Mouse (Mus musculus): ENCODE results near the gene Slc9a1.

The Slc9a1 gene

DNA sequence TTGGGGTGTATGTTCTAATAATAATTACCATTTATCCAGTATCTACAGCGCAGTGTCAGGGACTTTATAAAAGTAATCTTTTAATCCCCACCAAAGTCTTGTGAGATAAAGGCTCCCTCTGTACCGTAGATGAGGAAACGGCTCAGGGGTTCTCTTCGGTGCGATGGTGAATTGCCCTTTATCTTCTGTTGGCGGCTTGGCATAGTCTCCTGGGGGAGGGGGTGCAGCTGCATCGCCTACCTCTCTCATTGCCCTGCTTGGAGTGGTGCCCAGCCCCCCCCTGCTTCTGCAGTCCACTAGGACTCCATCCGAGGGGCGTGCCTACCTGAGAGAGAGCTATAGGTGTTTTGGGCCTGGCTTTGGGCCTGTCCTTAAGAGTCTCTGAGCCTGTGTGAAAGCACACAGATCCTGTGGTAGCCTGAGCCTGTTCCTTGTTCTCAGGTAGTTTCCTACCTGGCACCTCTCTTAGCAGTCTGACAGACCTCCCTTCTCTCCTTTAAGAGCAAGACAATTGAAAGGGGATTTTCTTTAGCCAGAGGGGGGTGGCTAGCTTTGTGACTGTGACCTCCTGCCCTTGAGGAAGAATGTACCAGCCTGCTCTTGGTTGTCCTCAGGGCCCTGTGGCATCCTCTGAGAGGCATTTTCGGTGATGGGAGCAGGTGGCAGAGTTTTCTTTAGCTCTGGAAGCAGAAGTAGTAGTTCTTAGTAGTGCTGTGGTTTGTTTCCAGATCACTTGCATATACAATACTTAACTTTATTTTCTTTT lies 6.5 kb downstream of the Slc9a1 start:
- no peak for DNase-seq

DNA sequence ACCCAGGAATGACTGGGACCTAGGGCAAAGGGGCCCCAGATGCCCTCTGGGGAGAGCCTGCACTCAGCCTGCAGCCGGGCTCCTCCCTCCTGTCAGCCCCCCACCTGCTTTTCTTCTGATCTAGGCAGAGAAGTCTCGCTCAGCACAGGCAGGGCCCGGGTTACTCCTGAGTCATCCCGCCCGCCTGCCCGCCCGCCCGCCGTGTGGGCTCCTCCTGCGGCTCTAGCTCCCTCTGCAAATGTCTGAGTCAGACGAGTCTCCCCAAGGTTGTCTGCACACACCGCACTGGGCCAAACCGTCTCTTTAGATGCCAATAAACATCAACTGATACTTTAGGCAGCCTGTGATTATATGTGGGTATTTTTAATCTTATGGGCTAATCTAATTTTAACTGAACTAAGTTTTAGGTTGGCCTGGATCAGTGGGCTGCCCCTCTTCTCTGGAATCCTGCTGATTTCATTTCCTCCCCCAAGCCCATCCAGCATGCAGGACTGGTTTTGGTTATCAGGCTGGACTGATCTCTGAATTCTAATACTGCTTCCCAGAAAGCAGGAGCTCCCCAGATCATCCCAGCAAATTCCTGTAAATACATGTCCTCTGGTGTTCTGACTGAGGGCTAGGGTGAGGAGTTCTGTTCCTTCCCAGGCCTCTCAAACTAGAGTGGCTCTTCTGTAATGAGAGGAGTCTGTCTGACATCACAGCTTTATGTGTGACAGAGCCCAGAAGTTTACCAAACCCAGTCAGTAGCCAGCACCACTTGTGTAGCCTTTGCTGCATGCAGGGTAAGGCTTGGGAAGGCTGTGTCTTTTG lies 8.9 kb downstream of the Slc9a1 start:
- no peak for DNase-seq

DNA sequence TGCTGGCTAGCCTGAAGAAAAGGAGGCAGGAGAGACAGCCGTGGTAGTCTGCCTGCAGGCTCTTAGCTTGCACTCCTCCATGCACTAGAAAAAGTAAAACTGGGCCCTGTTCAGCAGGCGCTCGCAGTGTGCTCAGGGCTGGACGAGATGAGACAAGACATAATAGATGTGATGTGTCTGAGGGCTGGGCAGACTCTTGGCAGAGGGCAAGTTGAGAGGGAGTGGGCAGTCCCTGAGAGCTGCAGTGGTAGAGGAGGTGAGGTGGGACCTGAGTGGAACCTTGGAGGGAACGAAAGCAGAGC lies 9.5 kb downstream of the Slc9a1 start:
- DNase-seq, result no peak

GRCm38 (mm10) chr4:133379861-133380260 lies 10.4 kb downstream of the Slc9a1 start:
- no peak for DNase-seq

GRCm38 (mm10) chr4:133380532-133380931 lies 11.0 kb downstream of the Slc9a1 start:
- no peak for DNase-seq

DNA sequence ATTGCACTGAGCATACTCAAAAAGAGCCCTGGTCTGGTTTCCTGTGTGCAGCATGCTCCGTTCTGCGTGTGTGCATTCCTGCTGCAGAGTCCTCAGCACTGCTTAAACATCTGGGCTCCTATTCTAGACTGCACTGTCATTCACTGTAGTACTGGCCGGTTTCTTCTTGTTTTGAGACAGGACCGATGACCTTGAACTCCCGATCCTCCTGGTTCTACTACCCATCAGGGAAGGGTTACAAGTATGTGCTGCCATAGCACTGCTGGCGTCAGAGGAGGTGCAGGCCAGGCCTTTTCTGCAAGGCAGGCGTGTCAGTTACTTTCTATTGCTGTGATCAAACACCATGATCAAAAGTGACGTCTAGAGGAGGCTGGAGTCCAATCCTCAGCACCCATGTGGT lies 11.6 kb downstream of the Slc9a1 start:
- DNase-seq, result no peak

GRCm38 (mm10) chr4:133386061-133386797 lies 16.7 kb downstream of the Slc9a1 start:
- DNase-seq, result no peak

GRCm38 (mm10) chr4:133387053-133387452 lies 17.5 kb downstream of the Slc9a1 start:
- no peak for DNase-seq

DNA sequence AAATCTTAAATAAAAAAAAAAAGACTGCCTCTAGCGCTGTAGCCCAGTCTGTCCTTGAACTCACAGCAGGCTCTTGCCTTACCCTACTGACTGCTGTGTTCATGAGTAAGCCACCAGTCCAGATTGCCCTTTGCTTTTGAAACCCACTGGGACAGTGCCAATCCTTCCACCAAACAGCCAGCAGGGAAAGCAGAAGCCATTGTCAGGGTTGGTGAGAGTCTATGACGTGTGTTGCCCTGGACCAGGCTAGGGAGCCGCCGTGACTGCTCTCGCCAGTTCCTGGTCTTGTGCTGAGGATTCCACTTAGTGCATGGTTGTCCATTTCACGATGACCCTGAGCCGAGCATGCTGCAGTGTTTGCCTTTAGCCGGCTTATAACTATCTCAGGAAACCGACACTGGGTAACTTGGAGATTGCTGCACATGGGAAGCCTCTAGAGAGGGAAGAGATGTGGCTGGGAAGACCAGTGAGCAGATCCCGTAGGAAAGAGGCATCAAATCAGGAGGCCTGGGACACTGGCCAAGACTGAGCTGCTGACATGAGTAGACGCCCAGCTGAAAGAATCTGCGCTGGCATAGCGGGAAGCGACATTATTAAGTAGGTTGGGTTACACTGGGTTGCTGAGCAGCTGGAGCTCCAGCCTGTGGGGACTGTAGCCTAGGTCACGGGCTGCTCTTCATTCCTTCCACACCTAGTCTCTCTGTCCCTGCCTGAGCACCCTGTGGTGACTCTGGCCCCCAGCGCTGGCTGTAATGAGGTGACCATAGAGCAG lies 19.5 kb downstream of the Slc9a1 start:
- no peak for DNase-seq

DNA sequence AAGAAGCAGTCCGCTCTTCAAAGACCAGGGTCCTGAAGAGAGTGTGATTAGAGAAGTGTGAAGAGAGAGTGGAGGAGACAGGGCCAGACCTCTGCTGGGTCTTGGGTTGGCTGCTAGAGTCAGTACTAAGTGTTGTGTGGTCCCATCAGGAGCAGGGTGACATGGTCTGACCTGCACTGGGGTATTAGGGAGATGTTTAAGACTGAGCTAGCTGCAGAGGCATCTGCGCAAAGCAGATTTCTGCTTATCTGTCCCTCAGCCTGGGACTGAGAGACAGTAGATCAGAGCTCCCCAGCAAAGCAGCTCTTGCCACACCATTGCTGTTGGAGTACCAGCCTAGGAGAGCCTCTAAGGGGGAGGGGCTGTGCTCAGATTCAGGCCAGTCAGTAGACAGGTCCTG lies 20.5 kb downstream of the Slc9a1 start:
- DNase-seq, result no peak

DNA sequence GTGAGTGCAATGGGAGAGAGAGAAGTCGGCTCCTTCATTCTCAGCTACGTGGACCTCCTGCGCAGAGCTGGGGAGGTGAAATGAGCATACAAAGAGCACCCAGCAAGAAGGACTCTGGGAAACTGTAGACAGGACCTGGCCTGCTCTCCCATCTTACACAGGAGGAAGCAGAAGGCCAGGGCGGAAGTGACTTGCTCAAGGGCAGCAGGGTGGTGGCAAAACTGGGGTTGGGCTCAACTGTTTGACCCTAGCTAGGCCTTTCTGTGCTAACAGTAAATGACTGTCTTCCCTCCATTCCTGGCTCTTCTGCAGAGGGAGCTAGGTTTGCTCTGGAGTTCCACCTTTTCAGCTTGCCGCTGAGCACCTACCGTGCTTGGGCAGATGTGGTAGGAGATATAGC lies 21.1 kb downstream of the Slc9a1 start:
- DNase-seq, result no peak

- no peak for DNase-seq
Measured at GRCm38 (mm10) chr4:133391185-133392040, 21.9 kb downstream of the Slc9a1 start.

GRCm38 (mm10) chr4:133394981-133395573 lies 25.6 kb downstream of the Slc9a1 start:
- no peak for DNase-seq

GRCm38 (mm10) chr4:133396079-133396478 lies 26.6 kb downstream of the Slc9a1 start:
- no peak for DNase-seq

DNA sequence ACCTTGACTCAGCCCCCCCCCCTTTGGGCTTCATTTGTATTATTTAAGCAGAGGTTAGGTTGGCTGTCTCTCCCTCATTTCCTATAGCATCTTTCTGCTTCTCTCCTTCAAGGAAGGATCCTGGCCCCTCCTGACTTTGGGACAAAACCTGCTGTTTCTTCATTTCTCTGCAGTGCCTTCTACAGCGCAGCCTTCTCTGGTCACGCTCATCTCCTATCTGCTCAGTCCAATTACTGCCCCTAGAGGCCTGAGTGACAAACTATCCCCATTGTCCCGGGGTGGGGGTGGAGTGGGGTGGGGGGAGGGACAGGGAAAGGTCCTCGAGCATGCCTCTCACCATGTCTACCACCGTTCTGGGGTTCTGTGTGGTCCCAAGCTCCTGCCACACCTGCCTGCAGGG lies 27.8 kb downstream of the Slc9a1 start:
- no peak for DNase-seq

DNA sequence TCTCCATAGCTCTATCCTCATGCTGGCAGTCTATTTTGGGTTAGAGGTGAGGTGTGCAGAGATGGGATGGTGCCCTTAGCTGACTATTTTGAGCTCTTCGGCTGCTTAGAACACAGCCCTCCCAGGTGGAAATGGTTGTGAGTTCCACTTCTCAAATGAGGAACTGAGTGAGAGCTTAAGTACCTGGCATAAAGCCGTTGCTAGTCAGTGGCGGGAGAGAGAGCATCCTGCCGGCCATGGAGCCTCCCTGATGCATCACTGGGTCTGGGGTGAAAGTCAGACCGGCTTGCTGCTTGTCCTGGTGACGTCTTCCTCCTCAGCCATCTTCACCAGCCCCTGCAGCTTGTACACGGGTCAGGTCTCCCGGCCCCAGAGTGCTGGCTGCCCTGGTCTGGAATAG lies 28.5 kb downstream of the Slc9a1 start:
- DNase-seq, result no peak

DNA sequence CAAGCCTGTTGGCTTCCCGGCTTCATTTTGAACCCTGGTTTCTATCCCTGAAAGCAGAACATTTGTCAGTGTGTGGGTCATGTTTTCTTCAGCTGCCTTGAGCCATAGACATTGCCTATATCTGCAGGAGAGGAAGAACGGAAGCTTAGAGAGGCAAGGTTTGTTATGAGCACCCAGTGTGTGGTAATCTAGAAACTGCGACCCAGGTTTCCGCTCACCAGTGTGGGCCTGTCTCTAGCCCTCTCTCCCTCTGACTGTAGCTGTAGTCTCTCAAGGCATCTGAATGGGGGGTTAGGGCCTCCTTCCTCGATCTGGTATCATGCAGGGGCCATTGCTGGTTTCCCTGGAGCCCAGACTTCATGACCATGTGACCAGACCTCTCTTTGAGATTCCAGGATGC lies 29.1 kb downstream of the Slc9a1 start:
- no peak for DNase-seq

DNA sequence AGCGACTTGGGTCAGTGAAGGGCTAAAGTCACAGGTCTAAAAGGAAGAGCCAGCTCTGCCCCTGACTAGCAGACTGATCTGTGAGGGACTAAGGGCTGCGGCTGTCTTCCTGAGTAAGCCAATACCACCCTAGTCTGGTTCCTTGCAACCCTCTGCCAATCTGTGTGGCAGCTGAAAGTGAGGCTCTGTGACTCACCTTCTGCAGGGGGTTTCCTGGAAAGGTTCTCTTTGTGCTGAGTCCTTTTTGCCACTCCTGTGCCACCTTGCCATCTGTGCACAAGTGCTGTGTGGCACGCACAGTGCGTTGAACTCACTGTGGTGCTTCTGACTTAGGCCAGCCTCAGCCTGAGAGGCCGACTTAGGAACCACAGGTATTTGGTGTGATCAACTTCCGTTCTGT lies 30.0 kb downstream of the Slc9a1 start:
- DNase-seq, result no peak

DNA sequence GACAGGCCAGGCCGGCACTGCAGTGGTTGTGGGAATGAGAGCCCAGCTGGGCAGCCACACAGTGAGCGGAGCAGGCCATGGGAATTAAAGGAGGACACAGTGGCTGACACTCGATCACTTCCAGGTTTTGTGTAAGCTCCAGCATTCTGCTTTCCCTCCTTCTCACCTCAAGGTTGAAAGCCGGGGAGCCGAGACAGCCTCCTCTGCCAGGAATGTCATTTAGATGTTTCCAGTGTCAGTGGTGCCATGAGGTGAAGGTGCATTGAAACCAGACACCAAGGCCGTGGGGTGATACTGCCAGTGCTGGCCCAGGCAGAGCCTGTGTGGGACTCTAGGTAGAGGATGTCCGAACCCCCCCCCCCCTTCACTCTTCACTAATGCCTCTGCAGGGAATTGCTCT lies 30.6 kb downstream of the Slc9a1 start:
- DNase-seq, result no peak

DNA sequence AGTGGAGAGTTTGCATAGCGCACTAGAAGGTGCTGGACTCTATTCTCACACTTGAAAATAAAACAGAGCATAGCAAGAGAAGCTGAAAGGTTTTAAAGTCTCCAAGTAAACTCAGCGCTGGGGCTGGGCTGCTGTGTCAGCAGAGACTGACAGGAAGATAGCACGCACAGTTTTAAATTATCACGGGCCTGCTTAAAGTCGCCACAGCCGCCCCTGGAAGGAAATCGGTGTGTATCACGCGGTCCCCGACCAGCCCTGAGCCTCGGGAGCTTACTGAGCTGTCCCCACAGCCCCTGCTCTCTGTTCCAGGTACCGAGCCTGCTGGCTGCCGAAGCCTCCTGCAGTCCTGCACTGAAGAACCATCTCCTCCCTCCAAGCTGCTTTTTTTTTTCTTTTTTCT lies 32.5 kb downstream of the Slc9a1 start:
- DNase-seq, result no peak

DNA sequence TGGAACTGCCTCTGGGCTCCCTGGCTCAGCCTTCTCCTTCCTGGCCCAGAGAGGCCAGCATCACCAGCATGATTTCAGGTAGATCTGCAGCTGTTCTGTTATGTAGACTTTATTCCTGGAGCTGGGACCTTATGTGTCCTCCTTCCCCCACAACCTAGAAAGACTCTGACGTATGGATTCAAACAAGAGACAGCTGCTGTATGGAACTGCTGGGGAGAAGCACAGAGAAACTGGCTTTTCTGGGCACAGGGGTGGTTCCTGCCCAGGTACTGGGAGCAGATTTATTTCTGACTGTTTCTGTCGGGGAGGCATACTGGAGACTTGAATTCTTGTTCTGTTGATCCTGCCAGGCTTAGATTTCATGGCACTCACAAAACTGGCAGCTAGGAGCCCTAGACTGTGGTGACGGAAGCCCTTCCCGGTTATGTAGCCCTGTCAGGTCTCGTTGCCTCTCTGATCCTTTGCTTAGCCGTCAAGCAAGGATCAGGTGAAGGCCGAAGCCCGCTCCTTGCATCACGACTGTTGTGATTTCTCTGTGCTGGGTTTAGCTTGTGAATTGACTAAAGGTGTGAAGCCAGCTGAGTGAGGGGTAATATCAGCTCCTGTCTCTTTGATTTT lies 34.2 kb downstream of the Slc9a1 start:
- DNase-seq, result no peak

All from kidney, adult 9 months (tissue).